15 mouse cellular contexts compared by ENCODE assay signal in the genomic region with DNA sequence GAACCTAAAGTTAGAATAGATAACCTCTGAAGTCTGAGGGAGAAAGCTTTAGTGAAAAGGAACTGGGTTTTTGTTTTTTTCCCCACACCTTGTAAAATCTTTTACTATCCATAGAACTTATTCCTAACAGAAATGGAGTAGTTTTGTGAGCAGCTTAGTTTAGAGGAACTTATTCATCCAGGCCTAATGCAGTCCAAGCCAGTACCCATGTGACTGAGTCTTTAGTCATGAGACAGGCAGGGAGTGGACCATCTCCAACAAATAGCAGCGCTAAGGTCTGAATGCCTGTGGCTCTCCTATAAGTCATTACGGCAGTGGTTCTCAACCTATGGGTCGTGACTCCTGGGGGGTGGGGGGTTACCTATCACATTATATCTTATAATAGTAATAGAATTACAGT.
"Had no signal": no experiment of that assay in that cellular context is flagged by ENCODE, and none has a peak within 500 bp of the region (broad histone marks: within the 10 kb centered on the region; RNA-seq: fewer than 3 reads in every experiment).

No protein-coding gene starts in this region.

- H3K4me1 ChIP-seq: liver, embryonic 15.5 days; midbrain, embryonic 10.5 days; neural tube, embryonic 13.5 days; stomach, embryonic 15.5 days had no signal

- H3K36me3 ChIP-seq: kidney, embryonic 15.5 days; liver, embryonic 15.5 days; midbrain, embryonic 10.5 days; neural tube, embryonic 13.5 days; stomach, embryonic 15.5 days had no signal

- H3K27me3 ChIP-seq: kidney, embryonic 15.5 days; liver, embryonic 15.5 days; neural tube, embryonic 13.5 days; stomach, embryonic 15.5 days had no signal

- DNase-seq: kidney, postnatal 14 days; left cerebral cortex, postnatal 4 days; lung, adult 2 months; lung, postnatal 4 days; midbrain, embryonic 14.5 days; retina, postnatal 1 day; right cerebral cortex, postnatal 4 days; spleen, adult 18-20 months; thymus, adult 2 months; thymus, postnatal 25 days had no signal

- H3K27ac ChIP-seq: kidney, embryonic 15.5 days; liver, embryonic 15.5 days; midbrain, embryonic 10.5 days; neural tube, embryonic 13.5 days; stomach, embryonic 15.5 days had no signal

- H3K4me3 ChIP-seq: kidney, embryonic 15.5 days; liver, embryonic 15.5 days; midbrain, embryonic 10.5 days; neural tube, embryonic 13.5 days; stomach, embryonic 15.5 days had no signal

- H3K9ac ChIP-seq: kidney, embryonic 15.5 days; liver, embryonic 15.5 days; neural tube, embryonic 13.5 days; stomach, embryonic 15.5 days had no signal

- H3K9me3 ChIP-seq: kidney, embryonic 15.5 days; liver, embryonic 15.5 days; midbrain, embryonic 10.5 days; neural tube, embryonic 13.5 days; stomach, embryonic 15.5 days had no signal
